Mouse (Mus musculus): ENCODE results near the gene Ssx9.
"Not testable (repeated sequence)": the region's sequence is repeated elsewhere in the genome, so short reads cannot be mapped to it uniquely, and the experiment has no call there.

Gene Ssx9

DNA sequence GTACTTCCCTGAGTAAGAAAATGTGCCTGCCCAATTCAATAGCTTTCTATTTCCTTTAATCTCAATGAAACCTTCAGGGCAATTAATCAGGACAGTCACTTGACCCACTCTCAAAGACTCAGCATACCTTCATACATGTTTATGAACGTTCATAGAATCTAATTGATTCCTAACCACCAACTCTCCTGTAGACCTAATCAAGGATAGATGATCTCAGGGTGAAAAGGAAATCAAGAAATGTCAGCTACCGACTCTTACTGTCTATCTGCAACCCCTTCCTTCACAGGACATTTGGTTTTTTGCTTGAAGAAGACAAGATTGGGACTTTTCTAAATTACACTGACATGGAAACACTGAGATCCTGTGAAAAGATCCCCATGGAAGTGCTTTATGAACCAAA is at the start of gene Ssx9:
Ssx9 (plus strand) TSS at position 301 of the 400 bp plus-strand sequence.
- DNase-seq = not testable (repeated sequence)

DNA sequence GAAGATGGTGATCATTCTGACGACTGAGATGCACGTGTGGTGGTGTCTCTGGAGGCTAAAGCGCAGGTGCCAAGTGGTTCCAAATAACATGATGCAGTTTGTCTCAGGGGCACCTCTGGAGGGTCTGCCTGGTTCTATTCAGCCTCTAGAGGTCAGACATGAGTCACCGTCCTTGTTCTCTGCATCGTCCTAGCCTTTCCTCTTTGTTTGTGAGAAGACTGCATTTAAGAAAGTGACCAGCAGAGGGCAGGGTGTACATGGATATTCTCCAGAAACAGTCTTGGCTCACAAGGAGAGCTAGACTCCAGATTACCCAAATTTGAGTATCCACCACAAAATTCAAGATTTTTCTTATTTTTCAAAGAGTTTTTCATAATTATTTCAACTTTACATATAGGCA is 15.3 kb upstream of the Ssx9 start:
- peak; percentile 2 for DNase-seq

- DNase-seq = not testable (repeated sequence)
Measured at GRCm38 (mm10) chrX:8803391-8803790, 55.2 kb downstream of the Ssx9 start, which contains the start of gene Ssxb5. Gene Ssxb5, plus strand, starts transcription at chrX:8803691.

All from cerebellum, adult 11-12 months (tissue).